Mouse (Mus musculus): Measurements from ENCODE around the gene Cldn13.

GRCm38 (mm10) chr5:134926726-134927125, 11.4 kb upstream of the Cldn13 start:
- peak; percentile 75; the same call in 1 of the 2 replicates for TF ChIP-seq CHD2 (IDR thresholded peaks at IDR 0.05; ENCODE audit: low read depth, low read length)
- TF ChIP-seq ZNF384 (IDR thresholded peaks at IDR 0.05; ENCODE audit: low read depth, low read length): no peak
- no peak for TF ChIP-seq ZC3H11A (IDR thresholded peaks at IDR 0.05; ENCODE audit: borderline replicate concordance, low read depth, low read length)
- no peak for TF ChIP-seq MAFK (IDR thresholded peaks at IDR 0.05; ENCODE audit: insufficient read depth, low read depth, low read length)
- no peak for TF ChIP-seq HCFC1 (IDR thresholded peaks at IDR 0.05; ENCODE audit: borderline replicate concordance, insufficient read depth, low read length)

Measured in ES-E14 (cell line).